Mouse (Mus musculus) intestine, postnatal 0 days (tissue): ENCODE data around the gene Rhbdd2. TPM values are rescaled to one million over a fixed set of nuclear protein-coding genes. Genes with fewer than 3 reads are reported as not detected.

ENCODE experiments used
- ATAC-seq: fragments of 200-750 bp; cut with Nextera tagmentation; 2 replicates; pipeline ENCODE4 v1.8.0; 2017; ENCODE audit warnings: mild to moderate bottlenecking, moderate TSS enrichment, moderate library complexity
- H3K27ac ChIP-seq: fragments of 300-500 bp; sonication (generic); 2 replicates; pipeline ENCODE4 v1.5.1; 2014; ENCODE audit warnings: mild to moderate bottlenecking, low read depth, low read length, moderate library complexity
- H3K27me3 ChIP-seq: fragments of 300-500 bp; sonication (generic); replicated peaks from 2 replicates; pipeline ENCODE4 v1.6.1; 2014; ENCODE audit warnings: low read length, mixed read lengths; ENCODE audit not compliant: control insufficient read depth, insufficient read depth
- H3K36me3 ChIP-seq: fragments of 300-500 bp; sonication (generic); 2 replicates; pipeline ENCODE4 v1.6.1; 2014; ENCODE audit warnings: mild to moderate bottlenecking, moderate library complexity; ENCODE audit not compliant: control insufficient read depth, insufficient read depth
- H3K4me1 ChIP-seq: fragments of 300-500 bp; sonication (generic); replicated peaks from 2 replicates; pipeline ENCODE4 v1.6.1; 2014; ENCODE audit warnings: antibody characterized with exemption, low read length, mixed read lengths; ENCODE audit not compliant: control insufficient read depth, insufficient read depth
- H3K4me2 ChIP-seq: fragments of 300-500 bp; sonication (generic); replicated peaks from 2 replicates; pipeline ENCODE4 v1.6.1; 2014; ENCODE audit warnings: low read depth, mild to moderate bottlenecking, moderate library complexity
- H3K4me3 ChIP-seq: fragments of 300-500 bp; sonication (generic); 2 replicates; pipeline ENCODE4 v1.5.1; 2014; ENCODE audit warnings: low read depth, low read length
- H3K9ac ChIP-seq: fragments of 300-500 bp; sonication (generic); 2 replicates; pipeline ENCODE4 v1.6.1; 2014; ENCODE audit warnings: mild to moderate bottlenecking, low read depth, low read length
- H3K9me3 ChIP-seq: fragments of 300-500 bp; sonication (generic); 2 replicates; pipeline ENCODE4 v1.6.1; 2016; ENCODE audit warnings: mixed run types; ENCODE audit not compliant: control insufficient read depth
- CTCF ChIP-seq: sonication (generic); IDR thresholded peaks from 2 replicates; pipeline ENCODE4 v1.5.1; 2016; ENCODE audit warnings: low read depth, mild to moderate bottlenecking, control low read depth, antibody characterized with exemption, moderate library complexity
- WGBS: fragments of 180-500 bp; shearing (Covaris S2); extraction: QIAGEN DNeasy Blood & Tissue Kit; methylation state at CpG from one replicate; pipeline ENCODE4 v1.1.7; 2014; 5-methylcytosine and 5-hydroxymethylcytosine counted together
- polyA plus RNA-seq: library from polyadenylated mRNA; unstranded; fragments of >200 nt; fragmentation: Nextera tagmentation; extraction: Ambion mirVana; gene quantifications from 2 replicates; pipeline ENCODE4 v1.2.1, GENCODE M21; 2015

Gene Rhbdd2
- polyA plus RNA-seq, 1 experiment from 2014 or later, result 28.5 TPM

DNA sequence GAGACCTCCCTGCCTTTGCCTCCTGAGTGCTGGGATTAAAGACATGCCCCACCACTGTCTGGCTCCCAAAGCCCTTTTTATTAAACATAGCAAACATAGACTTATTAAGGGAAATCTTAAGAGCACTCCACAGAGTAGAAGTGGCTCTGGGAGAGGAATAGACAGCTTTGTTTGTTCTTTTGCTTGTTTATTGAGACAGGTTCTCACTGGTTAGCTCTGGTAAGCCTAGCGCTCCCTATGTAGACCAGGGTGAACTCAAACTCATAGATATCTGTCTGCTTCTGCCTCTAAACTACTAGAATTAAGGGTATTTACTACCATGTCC is 16.9 kb downstream of the Rhbdd2 start:
- Histone ChIP-seq H3K36me3 (no peaks in the 10 kb centered on the region), H3K27ac (no peak overlapping the region), H3K4me1 (0 out of 2 replicates have a peak, but pooled peaks cover 3% of the 10 kb centered on the region), H3K9me3 (no peaks in the 10 kb centered on the region), H3K4me3 (no peak overlapping the region), H3K27me3 (no peaks in the 10 kb centered on the region), H3K4me2 (no peak overlapping the region), H3K9ac (no peak overlapping the region)
- no peak for TF ChIP-seq CTCF
- WGBS, result 89% methylated on average over 1 of the region's 1 CpGs
- ATAC-seq, result no peak

DNA sequence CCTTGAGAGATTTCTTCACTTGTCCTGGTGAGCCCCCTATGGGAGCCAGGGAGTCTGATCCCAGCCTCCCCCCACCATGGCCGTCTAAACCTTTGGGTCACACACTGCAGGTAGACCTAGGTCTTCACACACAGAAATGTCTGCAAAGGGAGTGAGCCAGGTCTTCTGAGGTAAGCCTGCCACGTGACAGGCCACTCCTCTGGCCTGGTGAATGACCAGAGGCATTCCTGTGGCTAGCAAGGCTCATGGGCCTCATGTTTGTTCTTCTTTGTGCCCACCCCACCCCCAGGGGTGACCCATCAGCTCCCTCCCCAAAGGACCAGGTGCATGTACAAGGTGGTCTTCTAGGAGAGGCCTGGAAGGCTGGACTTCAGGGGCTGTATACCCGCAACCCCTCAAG is 19.1 kb downstream of the Rhbdd2 start:
- Histone ChIP-seq H3K4me3 (no peak overlapping the region), H3K4me1 (no peaks in the 10 kb centered on the region), H3K9me3 (no peaks in the 10 kb centered on the region), H3K27me3 (no peaks in the 10 kb centered on the region), H3K9ac (no peak overlapping the region), H3K4me2 (no peak overlapping the region), H3K27ac (no peak overlapping the region), H3K36me3 (no peaks in the 10 kb centered on the region)
- no peak for TF ChIP-seq CTCF
- WGBS, result 84% methylated on average over 3 of the region's 3 CpGs
- no peak for ATAC-seq

DNA sequence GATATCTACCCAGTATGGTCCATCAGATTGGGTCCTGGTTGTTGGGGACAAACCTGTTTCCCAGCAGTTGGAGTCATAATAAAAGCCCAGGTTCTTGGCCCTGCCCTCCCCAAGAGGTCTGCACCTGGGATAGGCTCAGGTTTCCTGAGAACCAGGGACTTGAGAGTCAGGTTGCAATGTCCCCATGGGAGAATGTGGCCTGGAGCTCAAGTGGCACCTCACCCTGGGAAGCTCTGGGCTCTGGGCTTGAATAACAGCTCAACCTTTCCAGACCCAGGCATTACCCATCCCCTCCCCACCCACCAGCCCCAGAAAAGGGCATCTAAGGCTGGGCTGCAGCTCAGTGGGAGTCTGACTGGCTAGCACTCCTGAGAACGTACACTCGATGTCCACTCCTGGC is 20.8 kb downstream of the Rhbdd2 start:
- no peak overlapping the region for H3K4me2 ChIP-seq
- no peak overlapping the region for H3K9ac ChIP-seq
- H3K9me3 ChIP-seq, result no peaks in the 10 kb centered on the region
- 73% methylated on average over 2 of the region's 2 CpGs for WGBS
- no peaks in the 10 kb centered on the region for H3K4me1 ChIP-seq
- no peak for TF ChIP-seq CTCF
- no peaks in the 10 kb centered on the region for H3K27me3 ChIP-seq
- ATAC-seq, result no peak
- H3K4me3 ChIP-seq, result no peak overlapping the region
- H3K27ac ChIP-seq, result no peak overlapping the region
- no peaks in the 10 kb centered on the region for H3K36me3 ChIP-seq

DNA sequence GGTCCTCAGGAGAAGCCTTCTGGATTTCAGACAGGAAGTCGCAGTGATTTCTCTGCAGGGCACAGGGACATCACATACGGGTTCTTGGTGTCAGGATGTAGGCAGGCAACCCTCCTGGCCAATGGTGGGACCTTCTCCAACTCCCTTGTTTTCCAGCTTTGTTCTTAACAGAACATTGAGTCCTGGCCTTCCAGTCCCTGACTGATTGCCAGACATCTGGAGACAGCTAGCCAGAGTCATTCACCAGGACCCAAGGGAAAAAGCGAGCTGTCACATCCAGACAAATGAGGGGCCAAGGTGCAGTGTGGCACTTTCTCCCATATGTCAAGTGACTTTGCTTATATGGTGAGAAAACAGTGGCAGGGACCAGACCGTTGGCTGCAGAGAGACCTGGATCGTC is 23.6 kb downstream of the Rhbdd2 start:
- Histone ChIP-seq H3K9me3 (no peaks in the 10 kb centered on the region), H3K4me1 (no peaks in the 10 kb centered on the region), H3K4me2 (no peak overlapping the region), H3K4me3 (no peak overlapping the region), H3K36me3 (no peaks in the 10 kb centered on the region), H3K27ac (no peak overlapping the region), H3K9ac (no peak overlapping the region), H3K27me3 (no peaks in the 10 kb centered on the region)
- WGBS, result 66% methylated on average over 5 of the region's 5 CpGs
- ATAC-seq, result no peak
- no peak for TF ChIP-seq CTCF

DNA sequence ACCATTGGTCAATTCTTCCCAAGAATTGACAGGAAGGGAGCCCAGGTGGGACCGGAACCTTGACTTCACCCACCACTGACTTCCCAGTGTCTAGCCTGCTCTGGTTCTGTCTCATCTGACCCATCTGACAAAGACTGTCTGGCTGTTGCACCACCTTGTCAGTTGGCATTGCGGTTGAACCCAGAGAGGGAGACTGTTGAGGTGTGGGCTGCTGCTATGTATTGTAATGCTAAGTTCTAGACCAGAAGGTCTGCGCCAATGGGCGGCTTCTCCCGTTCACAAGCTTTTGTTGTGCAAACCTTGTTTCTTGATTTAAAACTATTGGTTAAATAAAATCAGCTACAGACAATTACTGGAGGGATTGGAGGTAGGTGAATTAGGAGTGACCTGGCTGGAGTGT is 24.7 kb downstream of the Rhbdd2 start:
- 91% methylated on average over 5 of the region's 5 CpGs for WGBS
- Histone ChIP-seq H3K4me1 (no peaks in the 10 kb centered on the region), H3K27ac (no peak overlapping the region), H3K36me3 (no peaks in the 10 kb centered on the region), H3K4me3 (no peak overlapping the region), H3K27me3 (no peaks in the 10 kb centered on the region), H3K4me2 (no peak overlapping the region), H3K9me3 (no peaks in the 10 kb centered on the region), H3K9ac (no peak overlapping the region)
- TF ChIP-seq CTCF, result no peak
- ATAC-seq, result no peak

DNA sequence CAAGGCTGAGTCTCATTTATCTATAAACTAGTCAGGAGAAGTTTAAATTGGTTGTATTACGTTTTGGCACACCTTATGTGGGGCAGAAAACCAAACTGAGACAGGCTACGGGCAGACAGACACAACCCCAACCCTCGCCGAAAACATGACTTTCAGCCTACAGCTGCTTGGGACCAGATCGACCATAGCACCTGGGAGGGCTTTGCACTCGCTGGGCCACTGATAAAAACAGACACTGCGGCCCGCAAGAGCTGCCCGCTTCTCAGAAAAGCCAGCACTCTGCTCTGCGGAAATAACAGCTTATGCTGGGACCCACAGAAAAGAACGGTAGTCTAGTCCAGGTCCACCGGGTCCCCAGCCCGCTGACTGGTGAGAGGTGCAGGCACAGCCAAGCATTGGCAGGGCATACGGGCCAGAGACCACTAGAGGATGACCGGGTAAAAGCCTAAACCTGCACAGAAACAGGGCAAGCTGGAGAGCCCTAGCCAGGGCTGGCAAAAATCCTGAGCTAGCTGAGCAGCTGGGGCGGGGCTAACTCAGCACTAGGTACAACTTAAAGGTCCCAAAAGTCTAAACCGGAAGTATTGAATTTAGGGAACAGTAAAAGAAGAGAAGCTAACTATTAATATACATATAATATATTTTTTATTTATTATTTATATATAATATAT is 25.4 kb downstream of the Rhbdd2 start:
- H3K27me3 ChIP-seq, result no peaks in the 10 kb centered on the region
- no peak overlapping the region for H3K4me2 ChIP-seq
- no peak for ATAC-seq
- no peaks in the 10 kb centered on the region for H3K9me3 ChIP-seq
- no peak overlapping the region for H3K9ac ChIP-seq
- no peaks in the 10 kb centered on the region for H3K36me3 ChIP-seq
- H3K4me1 ChIP-seq, result no peaks in the 10 kb centered on the region
- H3K27ac ChIP-seq, result no peak overlapping the region
- H3K4me3 ChIP-seq, result no peak overlapping the region
- WGBS, result 55% methylated on average over 17 of the region's 17 CpGs
- no peak for TF ChIP-seq CTCF

DNA sequence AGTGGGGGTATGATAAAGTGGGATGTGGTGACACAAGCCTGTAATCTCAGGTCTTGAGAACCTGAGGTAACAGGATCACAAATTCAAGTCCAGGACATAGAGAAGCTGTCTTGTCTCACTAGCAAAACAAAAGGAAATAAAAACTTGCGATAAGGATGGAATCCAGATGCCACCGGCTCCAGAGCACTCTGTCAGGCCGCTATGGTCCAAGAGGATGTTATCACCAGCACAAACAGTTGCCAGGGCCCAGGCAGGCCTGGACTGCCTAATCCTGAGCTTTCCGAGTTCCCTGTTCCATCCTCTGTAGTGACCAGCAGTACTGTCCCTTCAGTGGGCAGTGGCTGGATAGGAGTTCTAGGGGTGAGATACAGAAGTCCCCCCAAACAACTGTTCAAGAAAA is 27.5 kb downstream of the Rhbdd2 start:
- H3K4me3 ChIP-seq, result no peak overlapping the region
- H3K4me2 ChIP-seq, result no peak overlapping the region
- no peaks in the 10 kb centered on the region for H3K4me1 ChIP-seq
- H3K27ac ChIP-seq, result no peak overlapping the region
- WGBS, result 39% methylated on average over 4 of the region's 4 CpGs
- no peak for ATAC-seq
- H3K9ac ChIP-seq, result no peak overlapping the region
- H3K27me3 ChIP-seq, result no peaks in the 10 kb centered on the region
- no peaks in the 10 kb centered on the region for H3K9me3 ChIP-seq
- H3K36me3 ChIP-seq, result no peaks in the 10 kb centered on the region
- no peak for TF ChIP-seq CTCF
